25 mouse cellular contexts compared by ENCODE assay signal in the genomic region with DNA sequence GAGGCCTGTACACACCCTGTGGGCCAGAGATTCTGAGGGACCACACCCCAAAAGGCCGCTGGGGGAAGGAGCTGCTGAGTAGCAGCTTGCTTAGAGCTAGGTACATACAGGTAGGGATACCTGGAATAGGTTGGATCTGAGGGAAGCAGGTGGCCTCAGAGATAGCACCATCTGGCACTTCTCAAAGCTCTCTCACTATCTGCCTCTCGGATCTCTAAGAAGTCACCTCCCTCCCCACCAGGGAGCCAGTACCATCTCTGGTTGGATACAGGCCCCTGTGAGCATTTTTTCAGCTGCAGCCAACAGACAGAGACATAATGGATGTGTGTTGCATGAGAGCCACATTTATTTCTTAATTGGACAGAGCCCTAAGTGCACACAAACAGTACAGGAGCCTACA. TPM values are rescaled to one million over a fixed set of nuclear protein-coding genes. Genes with fewer than 3 reads are reported as not detected.
A peak's percentile ranks its signal among the peaks of the same experiment; 100 is the strongest.
DNase-seq lines count a peak whose midpoint lies in the region; ATAC-seq and TF ChIP-seq lines count a peak whose summit lies in the region.
"Had no signal": no experiment of that assay in that cellular context is flagged by ENCODE, and none has a peak within 500 bp of the region (broad histone marks: within the 10 kb centered on the region; RNA-seq: fewer than 3 reads in every experiment).

No protein-coding gene starts in this region.

- H3K9me3 ChIP-seq in forebrain, embryonic 12.5 days = no peaks in the 10 kb centered on the region
- no peaks in the 10 kb centered on the region for H3K9me3 ChIP-seq in forebrain, embryonic 11.5 days (ENCODE audit: control insufficient read depth, low read length)
- H3K9me3 ChIP-seq in hindbrain, embryonic 16.5 days (ENCODE audit: control insufficient read depth, low read length) = no peaks in the 10 kb centered on the region
- no peaks in the 10 kb centered on the region for H3K9me3 ChIP-seq in hindbrain, embryonic 11.5 days (ENCODE audit: control insufficient read depth, low read length)
- H3K9me3 ChIP-seq in neural tube, embryonic 15.5 days (replicated peaks) = no peaks in the 10 kb centered on the region
- H3K9me3 ChIP-seq: embryonic facial prominence, embryonic 10.5 days; embryonic facial prominence, embryonic 15.5 days; heart, embryonic 10.5 days; heart, embryonic 15.5 days; hindbrain, embryonic 15.5 days; intestine, embryonic 15.5 days; lung, embryonic 15.5 days; midbrain, embryonic 10.5 days; midbrain, embryonic 15.5 days had no signal

- H3K27ac ChIP-seq in cerebellum, adult 2 months (ENCODE audit: insufficient read depth, low read length) = peak overlapping the region; percentile 31; the same call in 1 of the 2 replicates
- H3K27ac ChIP-seq in forebrain, embryonic 12.5 days = peak overlapping the region; percentile 20; the same call in 1 of the 2 replicates
- no peak overlapping the region for H3K27ac ChIP-seq in forebrain, embryonic 11.5 days (ENCODE audit: low read depth, low read length)
- H3K27ac ChIP-seq in hindbrain, embryonic 16.5 days (ENCODE audit: low read depth, low read length) = no peak overlapping the region
- no peak overlapping the region for H3K27ac ChIP-seq in hindbrain, embryonic 11.5 days (ENCODE audit: low read depth, low read length)
- H3K27ac ChIP-seq in neural tube, embryonic 15.5 days (replicated peaks) = peak overlapping the region; percentile 0; the same call in 1 of the 2 replicates
- H3K27ac ChIP-seq: embryonic facial prominence, embryonic 10.5 days; embryonic facial prominence, embryonic 15.5 days; heart, embryonic 10.5 days; heart, embryonic 15.5 days; hindbrain, embryonic 15.5 days; intestine, embryonic 15.5 days; lung, embryonic 15.5 days; midbrain, embryonic 10.5 days; midbrain, embryonic 15.5 days had no signal

- no peaks in the 10 kb centered on the region for H3K27me3 ChIP-seq in cerebellum, adult 2 months (ENCODE audit: control insufficient read depth, insufficient read depth, low read length)
- H3K27me3 ChIP-seq in forebrain, embryonic 12.5 days = no peaks in the 10 kb centered on the region
- H3K27me3 ChIP-seq in forebrain, embryonic 11.5 days (ENCODE audit: control insufficient read depth, insufficient read depth, low read length) = no peaks in the 10 kb centered on the region
- H3K27me3 ChIP-seq in hindbrain, embryonic 16.5 days (replicated peaks; ENCODE audit: control insufficient read depth, insufficient read depth, low read length) = no peaks in the 10 kb centered on the region
- no peaks in the 10 kb centered on the region for H3K27me3 ChIP-seq in hindbrain, embryonic 11.5 days (ENCODE audit: control insufficient read depth, insufficient read depth, low read length)
- no peaks in the 10 kb centered on the region for H3K27me3 ChIP-seq in neural tube, embryonic 15.5 days (replicated peaks)
- H3K27me3 ChIP-seq: embryonic facial prominence, embryonic 15.5 days; heart, embryonic 15.5 days; hindbrain, embryonic 15.5 days; intestine, embryonic 15.5 days; lung, embryonic 15.5 days; midbrain, embryonic 15.5 days had no signal

- no peak overlapping the region for H3K4me2 ChIP-seq in forebrain, embryonic 12.5 days
- H3K4me2 ChIP-seq in forebrain, embryonic 11.5 days (ENCODE audit: low read depth, low read length, severe bottlenecking) = no peak overlapping the region
- no peak overlapping the region for H3K4me2 ChIP-seq in hindbrain, embryonic 16.5 days (ENCODE audit: low read length)
- H3K4me2 ChIP-seq in hindbrain, embryonic 11.5 days (replicated peaks; ENCODE audit: low read depth, low read length) = no peak overlapping the region
- H3K4me2 ChIP-seq in neural tube, embryonic 15.5 days = no peak overlapping the region
- H3K4me2 ChIP-seq: embryonic facial prominence, embryonic 15.5 days; heart, embryonic 15.5 days; hindbrain, embryonic 15.5 days; intestine, embryonic 15.5 days; lung, embryonic 15.5 days; midbrain, embryonic 15.5 days had no signal

- H3K4me1 ChIP-seq in cerebellum, adult 2 months (ENCODE audit: control insufficient read depth, insufficient read depth, low read length) = peaks cover 38% of the 10 kb centered on the region
- H3K4me1 ChIP-seq in forebrain, embryonic 12.5 days = no peaks in the 10 kb centered on the region
- H3K4me1 ChIP-seq in forebrain, embryonic 11.5 days (replicated peaks; ENCODE audit: control insufficient read depth, insufficient read depth, low read length) = no peaks in the 10 kb centered on the region
- no peaks in the 10 kb centered on the region for H3K4me1 ChIP-seq in hindbrain, embryonic 16.5 days (ENCODE audit: control insufficient read depth, insufficient read depth, low read depth, low read length)
- H3K4me1 ChIP-seq in hindbrain, embryonic 11.5 days (replicated peaks; ENCODE audit: control insufficient read depth, insufficient read depth, low read length) = no peaks in the 10 kb centered on the region
- no peaks in the 10 kb centered on the region for H3K4me1 ChIP-seq in neural tube, embryonic 15.5 days
- H3K4me1 ChIP-seq: embryonic facial prominence, embryonic 10.5 days; embryonic facial prominence, embryonic 15.5 days; heart, embryonic 10.5 days; heart, embryonic 15.5 days; hindbrain, embryonic 15.5 days; lung, embryonic 15.5 days; midbrain, embryonic 10.5 days; midbrain, embryonic 15.5 days had no signal

- no peak overlapping the region for H3K9ac ChIP-seq in forebrain, embryonic 12.5 days
- no peak overlapping the region for H3K9ac ChIP-seq in forebrain, embryonic 11.5 days (ENCODE audit: low read length)
- no peak overlapping the region for H3K9ac ChIP-seq in hindbrain, embryonic 16.5 days (ENCODE audit: low read depth, low read length)
- H3K9ac ChIP-seq in hindbrain, embryonic 11.5 days (ENCODE audit: low read depth, low read length) = no peak overlapping the region
- no peak overlapping the region for H3K9ac ChIP-seq in neural tube, embryonic 15.5 days (replicated peaks)
- H3K9ac ChIP-seq: embryonic facial prominence, embryonic 15.5 days; heart, embryonic 15.5 days; hindbrain, embryonic 15.5 days; intestine, embryonic 15.5 days; lung, embryonic 15.5 days; midbrain, embryonic 15.5 days had no signal

- no peak for TF ChIP-seq CTCF in cerebellum, adult 2 months (IDR thresholded peaks at IDR 0.05; ENCODE audit: borderline replicate concordance, insufficient read depth, low read depth, low read length)

- peaks cover 41% of the 10 kb centered on the region for H3K36me3 ChIP-seq in forebrain, embryonic 12.5 days (replicated peaks)
- H3K36me3 ChIP-seq in forebrain, embryonic 11.5 days (ENCODE audit: control insufficient read depth, insufficient read depth, low read length) = no peaks in the 10 kb centered on the region; the same call in 1 of the 2 replicates
- H3K36me3 ChIP-seq in hindbrain, embryonic 16.5 days (ENCODE audit: control insufficient read depth, insufficient read depth, low read length) = peaks cover 24% of the 10 kb centered on the region
- H3K36me3 ChIP-seq in hindbrain, embryonic 11.5 days (ENCODE audit: control insufficient read depth, insufficient read depth, low read length) = peaks cover 2% of the 10 kb centered on the region; the same call in 1 of the 2 replicates
- peaks cover 40% of the 10 kb centered on the region for H3K36me3 ChIP-seq in neural tube, embryonic 15.5 days
- H3K36me3 ChIP-seq: embryonic facial prominence, embryonic 15.5 days; heart, embryonic 10.5 days; heart, embryonic 15.5 days; intestine, embryonic 15.5 days; lung, embryonic 15.5 days had no signal

- no peak for ATAC-seq in forebrain, embryonic 12.5 days (ENCODE audit: low FRiP score)
- ATAC-seq in forebrain, embryonic 11.5 days (replicated peaks; ENCODE audit: low FRiP score) = no peak
- 0 out of 2 replicates have a peak, but pooled peaks have one; percentile 8 for ATAC-seq in hindbrain, embryonic 16.5 days
- no peak for ATAC-seq in hindbrain, embryonic 11.5 days (ENCODE audit: low FRiP score)
- ATAC-seq in neural tube, embryonic 15.5 days (ENCODE audit: low FRiP score) = peak; percentile 16; the same call in 1 of the 2 replicates
- ATAC-seq: activated CD4-positive, CD25-positive, alpha-beta regulatory T cell, adult 4 months had no signal

- H3K4me3 ChIP-seq in cerebellum, adult 2 months (replicated peaks; ENCODE audit: insufficient read depth, low read depth, low read length) = no peak overlapping the region
- H3K4me3 ChIP-seq in forebrain, embryonic 12.5 days (replicated peaks) = no peak overlapping the region
- H3K4me3 ChIP-seq in forebrain, embryonic 11.5 days (ENCODE audit: low read depth, low read length) = no peak overlapping the region
- H3K4me3 ChIP-seq in hindbrain, embryonic 16.5 days (ENCODE audit: low read length) = no peak overlapping the region
- no peak overlapping the region for H3K4me3 ChIP-seq in hindbrain, embryonic 11.5 days (ENCODE audit: low read depth, low read length)
- H3K4me3 ChIP-seq in neural tube, embryonic 15.5 days (replicated peaks) = no peak overlapping the region
- H3K4me3 ChIP-seq: embryonic facial prominence, embryonic 10.5 days; embryonic facial prominence, embryonic 15.5 days; heart, embryonic 10.5 days; heart, embryonic 15.5 days; hindbrain, embryonic 15.5 days; intestine, embryonic 15.5 days; lung, embryonic 15.5 days; midbrain, embryonic 10.5 days; midbrain, embryonic 15.5 days had no signal

- WGBS in cerebellum, adult 2 months = 18% methylated on average over 2 of the region's 2 CpGs
- WGBS in forebrain, embryonic 12.5 days = 66% methylated on average over 2 of the region's 2 CpGs
- 55% methylated on average over 2 of the region's 2 CpGs for WGBS in forebrain, embryonic 11.5 days
- 61% methylated on average over 2 of the region's 2 CpGs for WGBS in hindbrain, embryonic 16.5 days
- 72% methylated on average over 2 of the region's 2 CpGs for WGBS in hindbrain, embryonic 11.5 days
- 67% methylated on average over 2 of the region's 2 CpGs for WGBS in neural tube, embryonic 15.5 days

- TF ChIP-seq POLR2A in cerebellum, adult 2 months (IDR thresholded peaks at IDR 0.05; ENCODE audit: borderline replicate concordance, insufficient read depth, low read length) = no peak

- DNase-seq in cerebellum, adult 2 months = peak in 1 of 2 experiments; percentile 60
- no peak for DNase-seq in cerebellum, postnatal 10 days
- no peak for DNase-seq in forebrain, embryonic 11.5 days (ENCODE audit: low spot score)
- no peak for DNase-seq in hindbrain, embryonic 11.5 days (ENCODE audit: low spot score)
- no peak for DNase-seq in neural tube, embryonic 10.5 days (ENCODE audit: extremely low spot score, low spot score)

RNA-seq across cellular contexts. Expression of a gene that starts 9.0 kb away (rescaled TPM):
- not detected in 2 replicates for polyA plus RNA-seq in cerebellum, adult 2 months (2012; rRNA removed)
- not detected in 2 replicates for polyA plus RNA-seq in forebrain, embryonic 12.5 days (2016; fragmentation: Nextera tagmentation; extraction: Ambion mirVana)
- not detected in 2 replicates for polyA plus RNA-seq in forebrain, embryonic 11.5 days (2014; fragmentation: Nextera tagmentation; extraction: Ambion mirVana)
- polyA plus RNA-seq in hindbrain, embryonic 16.5 days (2015; fragmentation: Nextera tagmentation; extraction: Ambion mirVana) = not detected in 2 replicates
- polyA plus RNA-seq in hindbrain, embryonic 11.5 days (2014; fragmentation: Nextera tagmentation; extraction: Ambion mirVana) = not detected in 2 replicates
- not detected in 2 replicates for polyA plus RNA-seq in neural tube, embryonic 15.5 days (2015; fragmentation: Nextera tagmentation; extraction: Ambion mirVana)
- polyA plus RNA-seq: activated CD4-positive, CD25-positive, alpha-beta regulatory T cell, adult 4 months; adrenal gland, adult 2 months; C2C12; embryonic facial prominence, embryonic 10.5 days; embryonic facial prominence, embryonic 15.5 days; heart, embryonic 10.5 days; heart, embryonic 15.5 days; hindbrain, embryonic 15.5 days; kidney, adult 2 months; kidney, embryonic 16.5 days; limb, embryonic 11.5 days; liver, adult 2 months; lung, embryonic 15.5 days; midbrain, embryonic 10.5 days; midbrain, embryonic 15.5 days; neural tube, embryonic 11.5 days had no signal

Comparison
In these comparisons a context has a peak if more than half of its experiments do, and no peak if none do; other contexts are left out.
1. H3K27ac ChIP-seq: peak in cerebellum, adult 2 months (single experiment), forebrain, embryonic 12.5 days (single experiment) and neural tube, embryonic 15.5 days (single experiment); none in forebrain, embryonic 11.5 days (single experiment), hindbrain, embryonic 16.5 days (single experiment) and hindbrain, embryonic 11.5 days (single experiment).
2. ATAC-seq: peak in hindbrain, embryonic 16.5 days (single experiment) and neural tube, embryonic 15.5 days (single experiment); none in forebrain, embryonic 12.5 days (single experiment), forebrain, embryonic 11.5 days (single experiment) and hindbrain, embryonic 11.5 days (single experiment).